Mouse (Mus musculus) layer of hippocampus, adult 18-20 months (tissue): ENCODE results near the gene Patl2. TPM values are rescaled to one million over a fixed set of nuclear protein-coding genes. Genes with fewer than 3 reads are reported as not detected.

Experiments used
- DNase-seq, 2 experiments: peaks; one replicate each; pipeline ENCODE4 v3.0.0; 2022; ENCODE audit warnings: low spot score in 2 of 2
- total RNA-seq, 2 experiments: library from RNA; stranded (reverse); gene quantifications; 2 replicates each; pipeline ENCODE4 v1.2.3; 2021

Patl2 gene
- total RNA-seq, 2 experiments from 2014 or later, result not detected

- DNase-seq, result no peak
These were observed 104.1 kb downstream of the Patl2 start for GRCm38 (mm10) chr2:122081728-122082456.

Other genes with a start within 250 kb of the Patl2 start
- gene Ctdspl2, start 230.2 kb downstream of the Patl2 start, total RNA-seq, result 10 to 100 TPM; 32.8 to 36.3 TPM
- gene Mageb3, start 230.1 kb downstream of the Patl2 start, total RNA-seq, result under 1 TPM; 0.12 to 0.25 TPM
- 10 to 100 TPM; 17.0 to 17.2 TPM for gene Eif3j1, start 157.6 kb downstream of the Patl2 start, total RNA-seq
- 10 to 100 TPM; 14.3 to 14.7 TPM for gene Spg11, start 67.8 kb downstream of the Patl2 start, total RNA-seq
- 100 to 1,000 TPM; 114 to 128 TPM for gene B2m, start 38.5 kb downstream of the Patl2 start, total RNA-seq
- not detected for gene Trim69, start 25.5 kb downstream of the Patl2 start, total RNA-seq
- gene Terb2, start 83 bp upstream of the Patl2 start, total RNA-seq, result not detected
- gene Sord, start 48.6 kb upstream of the Patl2 start, total RNA-seq, result 10 to 100 TPM; 20.2 to 20.9 TPM
- under 1 TPM in 1 of 2 experiments, not detected in 1; 0.07 TPM for gene Duox2, start 112.3 kb upstream of the Patl2 start, total RNA-seq
- not detected for gene Duoxa2, start 112.7 kb upstream of the Patl2 start, total RNA-seq
- gene Duoxa1, start 127.5 kb upstream of the Patl2 start, total RNA-seq, result under 1 TPM in 1 of 2 experiments, not detected in 1; 0.33 TPM
- gene Duox1, start 129.5 kb upstream of the Patl2 start, total RNA-seq, result not detected
- 10 to 100 TPM; 58.8 to 61.2 TPM for gene Shf, start 183.0 kb upstream of the Patl2 start, total RNA-seq
- gene Slc28a2, start 240.3 kb upstream of the Patl2 start, total RNA-seq, result under 1 TPM; 0.10 to 0.13 TPM